Mouse (Mus musculus) liver, adult 10 weeks (tissue): Measurements from ENCODE around the gene Ttll12. TPM values are rescaled to one million over a fixed set of nuclear protein-coding genes. Genes with fewer than 3 reads are reported as not detected.

Experiments used
- polyA plus RNA-seq: library from polyadenylated mRNA; stranded (reverse); fragments of 350-450 nt; fragmentation: Illumina TruSeq; extraction: RNeasy Lipid Tissue Mini Kit (QIAGEN cat#74804); gene quantifications from one replicate; pipeline ENCODE4 v1.2.3, GENCODE M21; 2014; ENCODE audit warnings: low read depth, low replicate concordance

Ttll12 gene
- polyA plus RNA-seq = 0.34 TPM

DNA sequence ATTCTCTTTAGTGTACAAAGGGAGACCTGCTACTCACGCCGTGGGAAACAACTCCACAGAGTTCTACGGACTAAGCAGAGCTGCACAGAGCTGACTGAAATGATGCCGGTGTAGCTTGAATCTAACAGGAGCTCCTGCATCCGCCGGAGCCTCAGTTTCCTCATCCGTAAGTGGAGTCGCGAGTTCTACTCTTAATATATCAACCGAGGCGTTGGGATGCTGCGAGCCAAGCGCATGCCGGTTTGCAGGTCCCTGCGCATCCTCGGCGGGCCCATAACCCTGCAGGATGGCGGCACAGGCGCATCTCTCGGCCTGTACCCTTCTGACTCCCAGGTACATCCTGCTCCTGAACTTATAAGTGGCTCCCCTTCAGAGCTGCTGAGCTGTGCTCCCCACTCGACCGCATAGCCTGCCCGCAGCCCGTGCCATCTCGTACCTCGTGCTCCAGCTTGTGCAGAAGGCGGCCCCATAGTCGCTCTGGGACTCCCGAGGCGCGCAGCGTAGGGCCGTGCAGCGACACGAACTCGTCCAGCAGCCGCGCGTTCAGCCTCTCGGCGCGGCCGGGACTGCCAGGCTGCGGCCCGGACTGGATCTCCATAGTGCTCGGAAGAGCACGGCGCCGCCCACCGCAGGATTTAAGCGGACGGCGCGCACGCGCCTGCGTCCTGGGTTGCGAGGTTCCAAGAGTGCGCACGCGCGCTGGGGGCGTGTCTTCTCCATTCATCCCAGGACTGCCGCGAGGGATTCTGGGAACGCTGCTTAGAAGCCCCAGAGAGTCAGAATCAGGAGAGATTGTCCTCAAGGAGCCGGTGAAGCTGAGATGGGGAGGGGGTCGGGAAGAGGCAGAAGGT lies at the start of gene Ttll12:
Gene Ttll12, minus strand, starts transcription at position 645 of the 851 bp plus-strand sequence.

DNA sequence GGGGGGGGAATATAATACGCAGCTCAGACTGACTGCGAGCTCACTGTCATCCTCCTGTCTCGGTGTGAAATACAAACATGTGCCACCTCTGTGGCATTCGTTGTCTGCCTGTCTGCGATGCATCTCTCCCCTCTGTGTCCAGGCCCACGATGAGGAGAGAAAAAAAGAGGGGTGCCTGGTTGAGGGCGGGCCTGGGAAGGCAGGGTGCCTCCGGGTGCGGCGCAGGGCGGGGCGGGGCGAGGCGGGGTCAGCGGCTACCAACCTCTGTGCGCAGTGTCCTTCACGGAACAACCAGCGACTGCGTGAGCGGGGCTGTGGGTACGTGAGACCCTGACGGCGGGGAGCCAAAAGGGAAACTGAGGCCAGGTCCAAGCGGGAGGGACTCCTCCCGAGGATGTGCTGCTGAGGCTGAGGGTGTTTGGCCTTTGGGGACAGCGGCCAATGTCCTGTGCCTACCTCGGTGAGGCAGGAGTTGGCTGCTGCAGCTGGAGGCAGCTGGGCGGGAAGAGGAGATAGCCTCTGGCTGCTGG lies 31.6 kb downstream of the Ttll12 start, which contains the start of the genes Tspo and Mcat:
Gene Tspo, plus strand, starts transcription at position 266 of the 530 bp plus-strand sequence.
Gene Mcat, minus strand, starts transcription at position 461 of the 530 bp plus-strand sequence.

DNA sequence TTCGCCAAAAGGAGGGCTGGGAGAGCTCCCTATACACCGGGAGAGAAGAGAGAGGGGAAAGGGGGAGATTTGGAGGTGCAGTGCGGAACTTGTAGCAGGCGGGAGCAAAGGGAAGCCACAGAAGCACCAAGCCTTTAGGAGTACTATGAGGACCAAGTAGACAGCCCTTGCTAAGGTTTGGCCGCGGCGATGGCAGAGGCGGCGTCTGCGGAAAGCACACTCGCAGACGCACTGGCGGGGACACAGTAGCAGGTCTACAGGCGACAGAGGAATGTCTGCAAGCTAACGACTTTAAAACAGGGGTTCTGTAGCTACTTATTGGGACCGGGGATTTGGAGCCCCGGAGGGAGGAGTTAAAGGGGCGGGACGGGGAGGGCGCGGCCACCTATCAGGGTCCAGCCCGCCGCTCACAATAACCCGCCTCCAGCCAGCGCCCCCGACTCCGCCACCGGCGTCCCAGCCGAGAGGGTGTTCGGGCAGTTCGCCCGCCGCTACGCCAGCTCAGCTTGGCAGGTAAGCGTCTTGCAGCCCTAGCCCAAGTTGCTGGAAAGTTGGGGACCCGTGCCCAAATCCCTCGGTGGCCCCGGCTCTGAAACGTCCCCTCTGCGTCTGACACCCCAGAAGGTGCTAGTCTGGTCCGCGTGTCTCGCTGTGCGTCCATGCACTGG lies 68.4 kb downstream of the Ttll12 start, which contains the start of gene Bik:
Gene Bik, plus strand, starts transcription at position 439 of the 668 bp plus-strand sequence.

Other genes starting within 250 kb of the Ttll12 start
- gene Arfgap3, start 244.9 kb downstream of the Ttll12 start, polyA plus RNA-seq = 2.5 TPM
- 17.5 TPM for gene Pacsin2, start 130.6 kb downstream of the Ttll12 start, polyA plus RNA-seq
- 1.0 TPM for gene Ttll1, start 84.3 kb downstream of the Ttll12 start, polyA plus RNA-seq
- gene Bik, start 68.3 kb downstream of the Ttll12 start, polyA plus RNA-seq = 0.90 TPM
- gene Tspo, start 31.6 kb downstream of the Ttll12 start, polyA plus RNA-seq = 2.5 TPM
- 3.3 TPM for gene Mcat, start 31.4 kb downstream of the Ttll12 start, polyA plus RNA-seq
- gene Scube1, start 129.9 kb upstream of the Ttll12 start, polyA plus RNA-seq = not detected
- not detected for gene Mpped1, start 184.3 kb upstream of the Ttll12 start, polyA plus RNA-seq